Mouse (Mus musculus) brain, adult 2 months (tissue): ENCODE data around the gene Rtn3.
"Not testable (repeated sequence)": the region's sequence is repeated elsewhere in the genome, so short reads cannot be mapped to it uniquely, and the experiment has no call there.

Experiments used
- DNase-seq: peaks from one replicate; pipeline ENCODE4 v3.0.0; 2011; ENCODE audit warnings: low read depth, low spot score

Gene Rtn3

DNA sequence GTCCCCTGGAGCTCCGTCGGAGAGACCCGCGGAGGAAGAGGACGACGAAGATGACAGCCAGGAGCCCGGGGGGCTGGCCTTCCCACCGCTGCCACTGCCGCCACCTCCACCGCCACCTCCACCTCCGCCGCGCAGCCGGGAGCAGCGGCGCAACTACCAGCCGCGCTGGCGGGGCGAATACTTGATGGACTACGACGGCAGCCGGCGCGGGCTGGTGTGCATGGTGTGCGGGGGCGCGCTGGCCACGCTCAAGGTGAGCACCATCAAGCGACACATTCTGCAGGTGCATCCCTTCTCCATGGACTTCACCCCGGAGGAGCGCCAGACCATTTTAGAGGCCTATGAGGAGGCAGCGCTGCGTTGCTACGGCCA lies 60.4 kb downstream of the Rtn3 start:
- DNase-seq = no peak

DNA sequence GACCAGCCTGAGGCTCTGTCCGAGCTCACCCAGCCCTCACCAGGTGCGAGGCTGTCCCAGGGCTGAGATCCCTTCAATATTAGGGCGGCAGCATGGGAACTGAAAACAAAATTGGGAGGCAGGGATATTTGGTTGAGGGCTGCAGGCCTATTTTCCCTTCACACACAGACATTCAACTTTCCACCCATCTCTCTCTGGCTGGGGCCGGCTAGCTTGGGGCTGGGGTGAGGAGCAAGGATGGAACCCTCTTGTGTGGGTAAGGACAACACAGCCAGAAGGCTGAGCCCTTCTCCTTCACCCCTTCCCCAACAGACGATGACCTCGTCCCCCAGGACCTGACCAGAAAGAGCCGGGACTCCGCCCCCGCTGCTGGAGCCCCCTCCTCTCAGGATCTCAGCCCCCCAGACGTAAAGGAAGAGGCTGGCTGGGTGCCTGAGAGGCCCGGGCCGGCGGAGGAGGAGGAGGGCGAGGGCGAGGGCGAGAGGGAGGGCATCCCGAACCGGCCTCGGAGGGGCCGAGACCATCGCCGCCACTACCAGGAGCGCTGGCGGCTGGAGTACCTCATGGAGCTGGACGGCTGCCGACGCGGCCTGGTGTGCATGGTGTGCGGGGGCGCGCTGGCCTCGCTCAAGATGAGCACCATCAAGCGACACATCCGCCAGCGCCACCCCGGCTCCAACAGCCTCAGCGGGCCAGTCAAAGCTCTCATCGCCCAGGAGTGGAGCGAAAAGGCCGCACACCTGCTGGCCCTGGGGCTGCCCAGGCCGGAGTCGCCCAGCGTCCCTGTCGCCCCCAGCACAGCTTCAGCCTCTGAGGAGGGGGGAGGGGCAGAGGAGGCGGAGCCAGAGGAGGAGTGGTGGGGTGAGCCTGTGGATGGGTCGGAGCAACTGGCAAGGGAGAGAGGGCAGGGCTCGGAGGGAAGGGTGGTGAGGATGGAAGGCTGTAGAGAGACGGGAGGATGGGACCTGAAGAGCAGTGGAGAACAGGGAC lies 61.2 kb downstream of the Rtn3 start:
- peak; percentile 77 for DNase-seq

GRCm38 (mm10) chr19:7420841-7421601 lies 62.1 kb downstream of the Rtn3 start:
- DNase-seq = no peak

DNA sequence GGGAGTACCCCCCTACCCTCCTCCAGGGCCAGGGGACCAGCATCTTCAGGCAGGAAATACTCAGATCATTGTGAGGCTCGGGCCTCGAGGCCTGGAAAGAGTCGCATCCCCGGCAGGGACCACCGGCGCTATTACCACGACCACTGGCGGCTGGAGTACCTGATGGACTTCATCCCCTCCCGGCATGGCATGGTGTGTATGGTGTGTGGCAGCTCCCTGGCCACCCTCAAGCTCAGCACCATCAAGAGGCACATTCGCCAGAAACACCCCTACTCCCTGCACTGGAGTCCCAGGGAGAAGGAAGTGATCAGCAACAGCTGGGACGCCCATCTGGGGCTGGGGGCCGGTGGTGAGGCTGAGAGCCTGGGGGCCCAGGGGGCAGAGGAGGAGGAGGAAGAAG lies 63.0 kb downstream of the Rtn3 start:
- DNase-seq = no peak

- DNase-seq = no peak
These were observed 63.9 kb downstream of the Rtn3 start for GRCm38 (mm10) chr19:7419134-7419533.

DNA sequence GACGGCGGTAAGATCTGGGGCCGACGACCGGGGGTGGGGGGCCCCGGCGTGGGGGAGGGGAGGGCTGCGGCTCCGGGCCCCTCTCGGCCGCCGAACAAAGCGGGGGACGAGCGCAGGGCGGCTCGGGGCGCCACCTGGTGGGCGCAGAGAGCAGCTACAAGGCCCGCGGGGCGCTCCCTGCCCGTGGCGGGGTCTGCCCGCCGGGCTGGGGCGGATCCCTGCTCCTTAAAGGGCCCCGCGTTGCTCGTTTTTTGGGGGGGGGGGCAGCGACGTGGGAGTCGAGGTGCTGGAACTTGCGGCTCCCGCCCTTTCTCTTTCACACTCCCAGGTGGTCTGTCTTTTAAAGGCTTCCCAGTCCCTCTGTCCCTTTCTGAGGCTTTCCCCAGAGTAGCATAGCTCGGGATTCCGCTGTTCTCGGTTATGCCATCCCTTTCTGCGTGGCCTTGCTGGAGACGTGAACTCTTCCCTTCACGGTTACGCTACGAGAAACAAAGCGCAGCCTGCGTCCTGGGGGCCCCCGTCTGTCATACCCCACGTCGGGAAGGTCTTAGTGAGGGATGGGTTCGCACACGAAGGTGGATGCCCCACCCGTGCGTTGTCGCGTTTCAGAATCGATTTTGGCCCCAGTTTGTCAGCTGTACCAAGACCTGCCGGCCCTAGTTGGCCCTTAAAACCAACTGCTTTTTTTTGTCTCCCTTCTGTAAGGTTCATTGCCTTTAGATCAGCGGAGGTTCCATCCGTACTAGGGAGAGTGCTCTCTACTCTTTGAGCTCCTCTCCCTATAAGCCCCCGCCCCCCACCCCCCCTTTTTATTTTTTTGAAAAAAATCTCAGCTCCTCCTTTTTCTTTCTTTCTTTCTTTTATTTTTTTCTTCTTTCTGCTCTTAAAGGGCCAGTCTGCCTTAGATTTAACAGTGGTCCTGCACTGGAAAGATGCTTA lies 64.9 kb downstream of the Rtn3 start:
- DNase-seq = peak; percentile 86

DNA sequence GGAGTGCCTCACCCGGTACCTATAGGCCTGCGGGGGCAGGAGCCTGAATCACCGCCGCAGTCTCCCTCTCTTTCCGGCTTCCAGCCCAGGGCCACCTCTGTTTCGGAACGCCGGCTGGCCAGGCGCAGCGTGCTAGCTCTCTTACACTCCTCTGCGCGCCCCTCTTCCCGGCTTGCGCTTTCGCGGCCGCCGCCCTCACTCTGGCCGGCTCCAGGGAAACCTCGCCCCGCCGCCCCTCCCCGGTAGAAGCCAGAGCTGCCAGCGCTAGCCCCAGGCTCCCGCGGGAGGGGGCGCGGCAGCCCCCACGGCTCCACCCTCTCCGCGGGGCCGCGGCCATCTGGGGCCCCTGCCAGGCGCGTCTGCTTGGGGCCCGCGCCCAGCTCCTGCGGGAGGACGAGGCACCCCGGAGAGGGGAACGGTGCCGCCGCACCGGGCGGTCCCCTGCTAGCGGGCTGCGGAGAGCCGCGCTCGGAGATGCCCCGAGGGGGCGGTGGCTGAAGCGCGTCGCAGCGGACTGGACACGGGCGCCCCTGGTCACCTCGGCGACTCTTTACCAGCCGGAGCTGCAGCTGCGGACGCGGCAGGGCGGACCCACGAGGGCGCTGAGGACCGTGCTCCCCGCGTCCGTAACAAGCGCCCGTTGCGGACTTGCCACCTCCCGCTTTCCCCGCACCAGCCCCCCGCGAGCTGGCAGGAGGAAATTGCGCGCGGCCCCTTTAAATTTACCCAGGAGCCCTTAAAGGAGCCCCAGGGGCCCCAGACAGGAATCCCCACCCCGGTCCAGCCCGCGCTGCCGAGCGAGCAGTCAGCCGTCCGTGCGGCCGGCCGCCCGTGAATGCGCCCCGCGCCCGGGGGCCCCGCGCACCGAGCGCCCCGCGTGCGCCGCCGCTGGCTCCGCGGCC lies 66.0 kb downstream of the Rtn3 start, which contains the start of gene 2700081O15Rik:
Gene 2700081O15Rik, plus strand, starts transcription at position 792 of the 902 bp plus-strand sequence.
- peak; percentile 76 for DNase-seq

GRCm38 (mm10) chr19:7415916-7416833 lies 66.9 kb downstream of the Rtn3 start:
- DNase-seq = no peak

GRCm38 (mm10) chr19:7412361-7412760 lies 70.7 kb downstream of the Rtn3 start:
- DNase-seq = no peak

DNA sequence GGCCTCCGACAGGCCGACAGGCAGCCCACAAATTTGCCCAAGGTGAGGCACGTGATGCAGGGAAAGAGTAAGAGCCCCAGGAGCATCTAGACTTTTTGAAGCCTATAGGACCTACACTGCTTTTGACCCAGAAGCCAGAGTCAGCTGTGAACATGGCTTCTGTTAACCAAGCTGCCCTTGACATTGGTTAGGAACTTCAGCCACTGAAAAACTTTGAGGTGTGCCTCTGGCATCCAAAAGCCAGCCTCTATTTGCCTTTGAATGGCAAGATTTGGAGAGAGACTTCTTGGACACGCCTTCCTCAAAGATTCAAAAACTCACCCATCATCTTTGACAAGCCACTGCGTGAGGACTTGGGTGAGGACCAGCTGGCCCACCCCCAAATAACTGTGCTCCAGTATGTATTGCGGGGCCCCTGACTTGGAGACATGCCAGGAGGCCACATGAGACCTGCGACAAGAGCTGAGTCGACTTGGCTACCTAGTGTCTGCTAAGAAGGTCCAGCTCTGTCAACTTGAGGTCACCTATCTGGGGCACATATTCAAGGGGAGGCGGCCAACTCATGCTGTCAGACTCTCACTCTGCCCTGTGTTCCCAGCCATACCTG lies 78.4 kb downstream of the Rtn3 start:
- DNase-seq = no peak

- DNase-seq = no peak
These were observed 82.4 kb downstream of the Rtn3 start for GRCm38 (mm10) chr19:7400635-7401034.

DNA sequence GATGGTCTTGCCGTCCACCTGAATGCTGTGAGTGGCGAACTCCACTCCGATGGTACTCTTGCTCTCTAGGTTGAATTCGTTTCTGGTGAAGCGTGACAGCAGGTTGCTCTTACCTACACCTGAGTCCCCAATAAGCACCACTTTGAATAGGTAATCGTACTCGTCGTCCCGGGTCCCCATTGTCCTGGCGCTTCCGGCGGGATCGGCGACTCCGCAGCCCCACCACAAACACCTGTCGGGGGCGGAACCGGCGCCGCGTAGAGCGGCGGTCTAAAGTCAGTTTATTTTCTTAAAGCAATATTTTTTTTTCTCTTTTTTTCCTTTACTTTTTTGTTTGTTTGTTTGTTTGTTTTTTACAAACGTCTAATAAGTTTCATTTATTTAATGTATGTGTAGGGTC lies 84.2 kb downstream of the Rtn3 start:
- not testable (repeated sequence) for DNase-seq

DNA sequence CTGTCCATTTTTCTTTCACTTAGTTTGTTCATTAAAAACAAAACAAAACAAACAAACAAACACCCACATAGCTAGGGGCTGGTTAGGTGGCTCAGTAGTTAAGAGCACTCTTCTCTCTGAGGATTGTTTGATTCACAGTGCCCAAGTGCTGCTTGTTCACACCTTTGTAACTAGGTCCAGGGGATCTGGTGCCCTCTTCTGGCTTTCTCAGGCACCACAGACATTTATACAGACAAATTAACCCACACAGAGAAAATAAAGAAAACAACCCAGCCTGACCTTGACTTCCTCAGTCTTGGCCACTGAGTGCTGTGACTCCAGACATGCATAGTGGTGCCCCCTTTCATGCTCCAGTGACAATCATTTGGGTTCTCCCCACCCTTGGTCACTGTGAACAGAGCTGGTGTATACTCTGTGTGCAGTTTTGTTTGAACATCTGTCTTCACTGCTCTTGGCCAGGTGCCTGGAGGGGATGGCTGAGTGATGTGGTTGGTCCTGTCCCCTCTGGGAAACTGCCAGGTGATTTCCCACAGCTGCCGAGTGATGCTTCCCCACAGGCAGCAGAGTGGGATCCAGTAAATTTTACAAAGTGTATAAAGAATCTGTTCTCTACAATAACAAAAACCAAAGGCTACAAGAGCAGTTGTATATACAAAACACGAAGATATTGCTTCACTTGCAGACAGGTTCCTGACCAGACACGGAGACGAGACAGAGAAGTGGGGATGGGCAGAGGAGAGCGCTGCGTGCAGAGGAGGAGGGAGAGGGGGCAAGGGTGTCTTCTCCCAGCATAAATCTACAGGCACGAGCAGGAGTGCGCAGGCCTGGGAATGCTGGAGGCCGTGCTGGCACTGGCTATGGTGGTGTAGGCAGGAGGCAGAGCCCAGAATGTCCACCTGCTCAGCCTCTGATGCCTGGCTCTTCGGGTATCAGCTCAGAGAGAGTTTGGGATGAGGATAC lies 85.9 kb downstream of the Rtn3 start:
- not testable (repeated sequence) for DNase-seq

DNA sequence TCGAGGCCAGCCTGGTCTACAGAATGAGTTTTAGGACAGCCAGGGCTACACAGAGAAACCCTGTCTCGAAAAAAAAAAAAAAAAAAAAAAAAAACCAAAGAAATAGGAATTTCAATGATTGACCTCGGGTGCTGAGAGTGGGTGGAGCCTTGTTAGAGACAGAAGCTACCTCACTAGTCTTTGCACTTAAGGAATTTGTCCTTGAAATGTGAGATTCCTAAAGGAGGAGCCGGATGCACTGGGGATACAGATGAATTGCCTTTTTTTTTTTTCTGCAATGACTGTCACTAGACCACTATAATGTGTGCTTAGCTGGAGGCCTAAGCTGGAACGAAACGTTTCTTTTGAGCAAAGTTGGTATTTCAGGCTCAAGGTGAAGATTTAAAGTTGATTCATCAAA lies 94.6 kb downstream of the Rtn3 start:
- DNase-seq = no peak

DNA sequence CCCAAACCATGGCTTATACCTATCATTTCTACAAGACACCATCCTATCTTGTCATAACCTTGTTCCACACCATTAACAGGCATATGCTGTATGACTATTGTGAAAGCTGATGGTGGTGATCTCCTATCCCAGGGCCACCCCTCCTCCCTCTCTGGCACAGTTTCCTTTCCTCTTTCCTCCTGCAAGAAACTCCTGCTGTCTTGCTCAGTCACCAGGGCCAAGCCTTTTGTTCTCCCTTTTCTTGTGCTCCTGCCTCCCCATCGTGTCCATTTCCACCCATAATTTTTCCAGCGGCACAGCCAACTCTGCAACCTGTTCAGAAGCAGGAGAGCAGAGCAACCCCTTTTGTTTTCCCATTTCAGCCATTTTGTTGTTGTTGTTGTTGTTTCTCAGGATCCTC lies 97.0 kb downstream of the Rtn3 start:
- no peak for DNase-seq

- DNase-seq = peak; percentile 98
These were observed 99.9 kb downstream of the Rtn3 start, which contains the start of gene Spindoc for GRCm38 (mm10) chr19:7382903-7383865. TSS of gene Spindoc (minus strand) at chr19:7382994.
